Mouse (Mus musculus) cortical plate, adult 2 months (tissue): ENCODE measurements around the gene Pusl1. TPM values are rescaled to one million over a fixed set of nuclear protein-coding genes. Genes with fewer than 3 reads are reported as not detected.

ENCODE experiments used
- H3K27ac ChIP-seq: fragments of 200-500 bp; 2 replicates; pipeline ENCODE4 v1.5.1; 2012; ENCODE audit warnings: low read length, control low read depth, inconsistent platforms; ENCODE audit not compliant: insufficient read depth
- H3K4me1 ChIP-seq: fragments of 200-500 bp; 2 replicates; pipeline ENCODE4 v1.6.1; 2011; ENCODE audit warnings: low read length; ENCODE audit not compliant: control insufficient read depth, insufficient read depth
- H3K4me3 ChIP-seq: fragments of 200-500 bp; 2 replicates; pipeline ENCODE4 v1.5.1; 2011; ENCODE audit warnings: mild to moderate bottlenecking, low read length, control low read depth; ENCODE audit not compliant: insufficient read depth
- CTCF ChIP-seq: fragments of 200-500 bp; IDR thresholded peaks from 2 replicates; pipeline ENCODE4 v1.5.1; 2011; ENCODE audit warnings: mild to moderate bottlenecking, control low read depth, low read length; ENCODE audit not compliant: insufficient read depth; ENCODE audit errors: extremely low read depth
- POLR2A ChIP-seq: fragments of 200-500 bp; IDR thresholded peaks from 2 replicates; pipeline ENCODE4 v1.6.1; 2011; ENCODE audit warnings: mild to moderate bottlenecking, low read length, control low read depth; ENCODE audit not compliant: insufficient read depth; ENCODE audit errors: extremely low read depth
- polyA plus RNA-seq: library from polyadenylated mRNA; depleted of rRNA; stranded (reverse); fragments of >200 nt; gene quantifications from 2 replicates; pipeline ENCODE4 v1.2.3, GENCODE M21; 2012

The Pusl1 gene
- polyA plus RNA-seq, 1 experiment: 90.6 TPM

DNA sequence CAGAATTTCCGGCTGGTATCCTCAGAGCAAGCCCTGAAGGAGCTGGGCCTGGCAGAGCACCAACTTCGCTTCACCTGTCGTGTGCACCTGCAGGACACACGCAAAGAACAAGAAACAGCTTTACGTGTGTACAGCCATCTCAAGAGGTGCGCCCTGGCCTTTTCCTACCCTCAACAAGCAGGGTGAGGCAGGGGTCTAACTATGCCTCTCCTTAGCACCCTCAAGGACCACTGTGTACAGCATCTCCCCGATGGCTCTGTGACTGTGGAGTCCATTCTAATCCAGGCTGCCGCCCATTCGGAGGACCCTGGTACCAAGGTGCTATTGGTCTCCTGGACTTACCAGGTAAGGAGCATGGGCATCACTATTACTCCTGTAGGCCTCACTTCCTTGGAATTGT, 3.4 kb downstream of the Pusl1 start:
- TF ChIP-seq CTCF: no peak
- no peak for TF ChIP-seq POLR2A
- Histone ChIP-seq H3K27ac (no peak overlapping the region), H3K4me3 (no peak overlapping the region)

DNA sequence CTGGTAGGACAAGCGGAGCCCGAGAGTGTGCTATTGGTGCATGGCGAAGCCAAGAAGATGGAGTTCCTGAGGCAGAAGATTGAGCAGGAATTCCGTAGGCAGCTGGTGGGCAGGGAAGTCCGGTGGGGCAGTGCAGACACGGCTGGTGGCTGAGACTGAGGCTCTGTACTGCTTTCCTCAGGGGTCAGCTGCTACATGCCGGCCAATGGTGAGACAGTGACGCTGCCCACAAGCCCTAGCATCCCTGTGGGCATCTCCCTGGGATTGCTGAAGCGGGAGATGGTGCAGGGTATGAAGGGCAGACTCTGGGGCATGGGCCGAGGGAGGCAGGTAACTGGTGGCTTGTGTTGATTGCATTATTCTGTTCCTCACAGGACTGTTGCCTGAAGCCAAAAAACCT, 3.9 kb downstream of the Pusl1 start:
- no peaks in the 10 kb centered on the region for H3K4me1 ChIP-seq
- TF ChIP-seq CTCF: no peak
- H3K27ac ChIP-seq: no peak overlapping the region
- no peak overlapping the region for H3K4me3 ChIP-seq

More for the DNA sequence above, 3.4 kb downstream of the Pusl1 start:
- H3K4me1 ChIP-seq: peaks cover under 1% of the 10 kb centered on the region

DNA sequence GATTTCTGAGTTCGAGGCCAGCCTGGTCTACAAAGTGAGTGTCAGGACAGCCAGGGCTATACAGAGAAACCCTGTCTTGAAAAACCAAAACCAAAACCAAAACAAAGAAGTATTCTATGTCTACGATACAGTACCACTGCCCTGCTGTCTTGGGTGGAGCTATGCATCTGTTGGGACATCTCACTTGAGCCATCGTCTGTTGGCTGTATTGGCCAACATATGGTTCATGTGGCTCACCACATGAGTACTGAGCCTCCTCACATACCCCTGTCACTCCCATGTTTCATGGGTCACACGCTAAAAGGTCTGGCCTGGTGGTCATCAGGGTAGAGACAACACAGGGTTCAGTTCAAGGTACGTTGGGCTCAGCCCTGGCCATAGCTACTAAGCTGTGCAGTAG, 5.3 kb downstream of the Pusl1 start:
- Histone ChIP-seq H3K27ac (no peak overlapping the region), H3K4me3 (no peak overlapping the region), H3K4me1 (no peaks in the 10 kb centered on the region)
- TF ChIP-seq CTCF: no peak
- no peak for TF ChIP-seq POLR2A

DNA sequence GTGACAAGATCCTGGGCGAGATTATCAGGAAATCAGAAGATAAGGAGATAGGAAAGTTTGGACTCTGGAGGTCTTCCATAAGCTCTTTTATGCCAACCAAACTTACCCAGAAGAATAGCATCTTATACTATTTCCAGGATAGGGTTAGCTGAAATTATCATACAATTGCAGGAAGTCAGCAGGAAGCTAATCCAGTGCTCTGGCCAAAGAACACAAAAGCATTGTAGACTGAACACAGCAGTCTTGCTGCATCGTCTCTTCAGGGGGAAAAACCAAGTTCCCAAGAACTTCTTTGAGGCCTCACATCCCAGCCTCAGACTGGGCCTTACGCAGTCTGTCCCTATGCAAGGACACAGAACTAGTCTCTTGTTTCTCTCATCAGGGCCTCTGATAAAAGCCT, 8.0 kb downstream of the Pusl1 start:
- Histone ChIP-seq H3K27ac (peak overlapping the region; percentile 10; the same call in 1 of the 2 replicates), H3K4me1 (no peaks in the 10 kb centered on the region), H3K4me3 (no peak overlapping the region)
- no peak for TF ChIP-seq CTCF
- TF ChIP-seq POLR2A: no peak

DNA sequence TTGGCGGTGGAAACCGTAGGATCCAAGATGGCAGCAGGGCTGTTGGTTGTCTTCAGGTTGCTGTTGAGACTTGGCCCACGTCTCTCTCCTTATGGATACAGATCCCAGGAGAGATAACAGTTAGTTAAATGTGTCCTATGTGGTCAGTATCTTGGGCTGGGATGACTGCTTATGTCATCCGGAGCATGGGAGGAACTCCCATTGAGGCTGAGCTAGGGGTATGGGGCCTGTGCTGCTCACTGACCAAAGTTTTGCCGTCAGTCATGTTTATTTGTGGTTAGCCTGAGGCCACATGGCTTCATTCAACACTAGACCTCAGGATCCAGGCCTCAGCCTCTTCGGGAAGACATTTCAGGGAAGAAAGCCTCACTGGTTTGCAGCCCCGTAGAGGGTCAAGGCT, 20.2 kb downstream of the Pusl1 start:
- peaks cover 2% of the 10 kb centered on the region; the same call in 1 of the 2 replicates for H3K4me1 ChIP-seq
- H3K27ac ChIP-seq: no peak overlapping the region
- TF ChIP-seq CTCF: no peak
- no peak for TF ChIP-seq POLR2A
- no peak overlapping the region for H3K4me3 ChIP-seq

DNA sequence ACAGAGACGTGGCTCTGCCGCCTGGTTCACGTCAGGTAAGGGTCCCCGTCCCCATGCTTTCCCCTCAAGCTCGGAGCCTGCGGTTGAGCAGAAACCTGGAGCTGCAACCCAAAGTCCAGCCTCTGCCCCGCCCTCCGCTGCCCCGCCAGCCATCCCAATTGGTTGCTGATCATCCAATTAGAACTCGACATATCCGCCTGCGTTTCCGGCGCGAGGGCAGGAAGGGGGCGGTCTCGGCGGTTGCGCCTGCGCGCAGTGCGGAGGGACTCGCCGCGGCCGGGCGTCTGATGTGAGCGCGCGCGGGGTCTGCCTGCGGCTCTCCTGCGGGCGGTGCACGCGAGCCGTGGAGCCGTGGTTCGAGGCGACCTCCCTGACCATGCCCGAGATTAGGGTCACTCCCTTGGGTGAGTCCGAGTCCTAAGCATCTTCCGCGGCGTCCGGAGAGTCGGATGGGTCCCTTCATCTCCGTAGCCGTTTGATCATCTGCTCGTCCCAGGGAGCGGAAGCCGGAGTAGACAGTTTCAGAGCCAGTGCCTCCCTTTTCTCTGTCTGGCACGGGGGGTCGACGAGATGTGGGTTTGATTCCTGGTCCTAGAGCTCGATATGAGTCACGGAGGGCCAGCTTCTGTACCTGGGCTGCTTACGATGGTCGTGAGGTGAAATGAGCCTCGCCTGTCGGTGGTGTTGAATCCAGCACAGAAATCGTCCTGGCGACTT, 22.1 kb downstream of the Pusl1 start, which contains the start of the genes Cptp and Ints11:
Gene Cptp (minus strand): TSS at position 124 of the 717 bp plus-strand sequence.
Gene Ints11 (plus strand): TSS at position 230 of the 717 bp plus-strand sequence.
- H3K27ac ChIP-seq: no peak within 1 kb of the TSS
- H3K4me3 ChIP-seq: peak within 1 kb of the TSS; percentile 96
- peaks cover 2% of the 10 kb centered on the region; the same call in 1 of the 2 replicates for H3K4me1 ChIP-seq
- TF ChIP-seq CTCF (no peak), POLR2A (peak; percentile 72)

DNA sequence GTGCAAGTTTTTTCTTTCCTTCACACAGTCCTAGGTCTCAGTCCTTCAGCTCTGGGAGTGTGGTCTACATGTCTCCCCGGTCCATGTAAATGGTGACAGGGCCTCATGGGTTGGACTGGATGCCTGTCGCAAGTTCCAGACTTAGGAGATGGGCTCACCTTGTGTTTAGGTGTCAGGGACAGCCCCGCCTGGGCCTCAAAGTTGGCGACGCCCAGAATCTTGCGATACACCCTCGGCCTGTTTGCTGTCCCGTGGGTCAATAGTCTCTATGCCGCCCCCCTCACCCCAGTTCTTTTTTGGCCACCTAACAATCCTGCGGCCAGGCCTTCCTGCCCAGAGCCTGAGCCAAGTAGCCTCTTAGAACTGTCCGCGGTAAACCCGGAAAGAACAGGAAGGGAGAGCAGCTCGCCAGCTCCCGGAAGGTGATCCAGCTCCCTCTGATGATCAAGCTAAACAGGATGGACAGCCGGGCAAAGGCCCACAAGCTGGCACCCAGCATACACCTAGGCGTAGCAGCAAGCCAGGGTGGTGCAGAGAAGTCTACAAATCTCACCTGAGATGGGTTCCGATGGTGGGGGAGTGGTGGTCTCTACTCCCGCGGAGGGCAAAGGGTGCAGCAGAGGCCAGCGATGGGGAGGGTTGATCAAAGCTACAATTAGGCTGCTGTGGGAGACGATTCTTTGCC, 22.8 kb downstream of the Pusl1 start:
- Histone ChIP-seq H3K4me1 (peaks cover 2% of the 10 kb centered on the region; the same call in 1 of the 2 replicates), H3K4me3 (peak overlapping the region; percentile 96), H3K27ac (no peak overlapping the region)
- TF ChIP-seq POLR2A: no peak
- no peak for TF ChIP-seq CTCF

DNA sequence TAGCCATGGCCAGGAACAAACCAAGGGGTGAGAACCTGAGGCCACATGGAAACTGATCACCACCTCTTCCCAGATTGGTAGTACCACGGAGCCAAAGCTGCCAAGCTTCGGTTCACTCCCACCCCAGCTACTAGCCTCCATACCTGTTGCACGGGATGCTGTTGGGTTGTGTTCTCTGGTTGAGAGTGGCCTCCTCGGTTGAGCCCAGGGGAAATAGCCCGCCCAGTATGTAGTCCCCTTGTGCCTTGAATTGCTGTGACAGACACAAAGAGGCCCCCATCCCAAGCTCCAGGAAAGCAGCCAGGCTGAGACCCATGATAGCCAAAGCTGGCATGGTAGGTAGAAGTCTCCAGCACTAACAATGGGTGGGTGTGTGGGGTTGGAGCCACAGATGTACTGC, 28.6 kb downstream of the Pusl1 start, which contains the start of gene Tas1r3:
Gene Tas1r3 (minus strand): TSS at position 362 of the 400 bp plus-strand sequence.
- Histone ChIP-seq H3K27ac (no peak within 1 kb of the TSS), H3K4me3 (no peak within 1 kb of the TSS), H3K4me1 (no peaks in the 10 kb centered on the region)
- TF ChIP-seq CTCF (no peak), POLR2A (no peak)

DNA sequence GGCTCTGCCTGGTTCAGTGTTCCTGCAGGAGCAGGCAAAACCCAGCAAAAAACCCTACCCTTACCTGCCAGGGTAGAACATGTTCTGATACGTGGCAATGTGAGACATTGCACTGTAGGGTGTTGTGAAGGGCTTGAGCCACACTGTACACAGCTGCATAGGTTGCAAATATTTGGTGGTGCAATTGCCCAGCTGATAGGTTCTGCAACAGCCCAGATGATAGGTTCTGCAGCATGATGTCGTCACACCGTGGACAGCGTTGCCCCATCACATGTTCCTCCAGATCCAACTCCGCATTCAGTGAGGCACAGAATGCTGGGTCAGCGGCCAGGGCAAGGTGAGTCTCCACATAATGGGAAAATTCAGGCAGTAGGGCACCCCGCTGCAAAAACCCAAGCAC, 29.8 kb downstream of the Pusl1 start:
- no peak overlapping the region for H3K4me3 ChIP-seq
- no peak for TF ChIP-seq CTCF
- no peak for TF ChIP-seq POLR2A
- H3K4me1 ChIP-seq: no peaks in the 10 kb centered on the region
- no peak overlapping the region for H3K27ac ChIP-seq

DNA sequence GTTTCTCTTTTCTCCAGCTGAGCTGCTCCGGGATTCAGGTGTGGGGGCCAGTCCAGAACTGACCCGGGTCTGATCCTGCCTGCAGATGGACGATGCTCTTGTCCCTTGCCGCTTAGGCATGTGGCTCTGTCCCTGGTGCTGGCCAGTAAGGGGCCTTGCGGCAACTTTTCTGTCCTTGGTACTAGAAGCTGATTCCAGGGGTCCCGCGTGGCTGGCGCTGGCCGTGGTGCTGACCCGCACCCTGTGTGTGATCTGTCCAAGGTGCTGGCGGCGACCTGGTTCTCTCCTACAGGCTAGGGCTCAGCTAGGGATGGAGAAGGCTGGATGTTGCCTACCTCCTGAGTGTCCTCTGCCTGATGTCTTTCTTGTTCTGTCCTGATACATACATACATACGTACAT, 32.3 kb downstream of the Pusl1 start:
- TF ChIP-seq CTCF (no peak), POLR2A (no peak)
- no peaks in the 10 kb centered on the region for H3K4me1 ChIP-seq
- H3K27ac ChIP-seq: no peak overlapping the region
- H3K4me3 ChIP-seq: no peak overlapping the region
